Mouse (Mus musculus) spleen, adult 2 months (tissue): ENCODE data around the gene Arid1b. TPM values are rescaled to one million over a fixed set of nuclear protein-coding genes. Genes with fewer than 3 reads are reported as not detected.

Source experiments
- DNase-seq, 2 experiments: peaks; one replicate each; pipeline versions ENCODE4 v3.0.0 to v3.0.0-alpha.2; 2012 to 2021; ENCODE audit warnings: low spot score in 2 of 2, low read depth in 1 of 2
- H3K27ac ChIP-seq: fragments of 200-500 bp; 2 replicates; pipeline ENCODE4 v1.5.1; 2012; ENCODE audit warnings: low read length, inconsistent platforms; ENCODE audit not compliant: insufficient read depth
- H3K27me3 ChIP-seq: fragments of 200-500 bp; 2 replicates; pipeline ENCODE4 v1.6.1; 2012; ENCODE audit warnings: mild to moderate bottlenecking, moderate library complexity, low read length, inconsistent platforms; ENCODE audit not compliant: control insufficient read depth, insufficient read depth
- H3K36me3 ChIP-seq: fragments of 200-500 bp; 2 replicates; pipeline ENCODE4 v1.6.1; 2012; ENCODE audit warnings: mild to moderate bottlenecking, low read length, inconsistent platforms; ENCODE audit not compliant: control insufficient read depth, insufficient read depth
- H3K4me1 ChIP-seq: fragments of 200-500 bp; 2 replicates; pipeline ENCODE4 v1.6.1; 2011; ENCODE audit warnings: inconsistent platforms; ENCODE audit not compliant: control insufficient read depth, insufficient read depth, insufficient read length
- H3K4me3 ChIP-seq: fragments of 200-500 bp; 2 replicates; pipeline ENCODE4 v1.5.1; 2011; ENCODE audit warnings: mild to moderate bottlenecking, inconsistent platforms; ENCODE audit not compliant: insufficient read depth, insufficient read length; ENCODE audit errors: extremely low read depth
- CTCF ChIP-seq: fragments of 200-500 bp; IDR thresholded peaks from 2 replicates; pipeline ENCODE4 v1.5.1; 2011; ENCODE audit warnings: mild to moderate bottlenecking, inconsistent platforms; ENCODE audit not compliant: insufficient read depth, insufficient read length, insufficient replicate concordance; ENCODE audit errors: extremely low read depth
- POLR2A ChIP-seq: fragments of 200-500 bp; IDR thresholded peaks from 2 replicates; pipeline ENCODE4 v1.6.1; 2011; ENCODE audit warnings: low read depth, low read length, inconsistent platforms
- WGBS: fragments of 180-500 bp; shearing (Covaris S2); methylation state at CpG from one replicate; pipeline ENCODE4 v1.1.7; 2018; 5-methylcytosine and 5-hydroxymethylcytosine counted together
- polyA plus RNA-seq: library from polyadenylated mRNA; depleted of rRNA; stranded (reverse); fragments of >200 nt; gene quantifications from 2 replicates; pipeline ENCODE4 v1.2.3, GENCODE M21; 2012

Arid1b gene
- polyA plus RNA-seq, 1 experiment = 53.5 TPM

- Histone ChIP-seq H3K27ac (no peak overlapping the region), H3K4me3 (peak overlapping the region; percentile 11; the same call in 1 of the 2 replicates), H3K4me1 (peaks cover 15% of the 10 kb centered on the region; the same call in 1 of the 2 replicates), H3K27me3 (no peaks in the 10 kb centered on the region), H3K36me3 (no peaks in the 10 kb centered on the region)
- DNase-seq = no peak
- 55% methylated on average over 15 of the region's 15 CpGs for WGBS
- TF ChIP-seq CTCF (no peak), POLR2A (no peak)
Measured at GRCm38 (mm10) chr17:5165201-5165825, 171.2 kb downstream of the Arid1b start.

GRCm38 (mm10) chr17:5166175-5166574, 172.0 kb downstream of the Arid1b start:
- 81% methylated on average over 4 of the region's 4 CpGs for WGBS
- H3K4me3 ChIP-seq = no peak overlapping the region
- H3K4me1 ChIP-seq = peaks cover 15% of the 10 kb centered on the region; the same call in 1 of the 2 replicates
- H3K36me3 ChIP-seq = no peaks in the 10 kb centered on the region
- no peak overlapping the region for H3K27ac ChIP-seq
- no peak for DNase-seq
- no peak for TF ChIP-seq CTCF
- TF ChIP-seq POLR2A = no peak
- H3K27me3 ChIP-seq = no peaks in the 10 kb centered on the region

GRCm38 (mm10) chr17:5168046-5168445, 173.9 kb downstream of the Arid1b start:
- no peak for DNase-seq
- Histone ChIP-seq H3K36me3 (no peaks in the 10 kb centered on the region), H3K27me3 (no peaks in the 10 kb centered on the region), H3K4me3 (no peak overlapping the region), H3K4me1 (peaks cover 26% of the 10 kb centered on the region; the same call in 1 of the 2 replicates), H3K27ac (no peak overlapping the region)
- 64% methylated on average over 7 of the region's 7 CpGs for WGBS
- TF ChIP-seq POLR2A (no peak), CTCF (no peak)

- Histone ChIP-seq H3K27me3 (no peaks in the 10 kb centered on the region), H3K4me3 (no peak overlapping the region), H3K27ac (no peak overlapping the region), H3K36me3 (no peaks in the 10 kb centered on the region), H3K4me1 (peaks cover 28% of the 10 kb centered on the region; the same call in 1 of the 2 replicates)
- TF ChIP-seq POLR2A (no peak), CTCF (no peak)
- no peak for DNase-seq
- WGBS = 73% methylated on average over 7 of the region's 7 CpGs
Measured at GRCm38 (mm10) chr17:5168640-5169039, 174.5 kb downstream of the Arid1b start.

GRCm38 (mm10) chr17:5170321-5170720, 176.2 kb downstream of the Arid1b start:
- Histone ChIP-seq H3K27ac (no peak overlapping the region), H3K27me3 (no peaks in the 10 kb centered on the region), H3K4me3 (no peak overlapping the region), H3K4me1 (peaks cover 25% of the 10 kb centered on the region; the same call in 1 of the 2 replicates), H3K36me3 (no peaks in the 10 kb centered on the region)
- DNase-seq = no peak
- WGBS = 92% methylated on average over 12 of the region's 12 CpGs
- no peak for TF ChIP-seq POLR2A
- TF ChIP-seq CTCF = no peak

- H3K27me3 ChIP-seq = no peaks in the 10 kb centered on the region
- TF ChIP-seq CTCF (no peak), POLR2A (no peak)
- no peak overlapping the region for H3K4me3 ChIP-seq
- no peaks in the 10 kb centered on the region for H3K36me3 ChIP-seq
- WGBS = 87% methylated on average over 5 of the region's 5 CpGs
- H3K4me1 ChIP-seq = peaks cover 21% of the 10 kb centered on the region; the same call in 1 of the 2 replicates
- no peak overlapping the region for H3K27ac ChIP-seq
- no peak for DNase-seq
Measured at GRCm38 (mm10) chr17:5171467-5171866, 177.3 kb downstream of the Arid1b start.

GRCm38 (mm10) chr17:5174426-5175020, 180.4 kb downstream of the Arid1b start:
- H3K27ac ChIP-seq = no peak overlapping the region
- no peaks in the 10 kb centered on the region for H3K36me3 ChIP-seq
- TF ChIP-seq CTCF (no peak), POLR2A (no peak)
- no peaks in the 10 kb centered on the region for H3K27me3 ChIP-seq
- 67% methylated on average over 6 of the region's 6 CpGs for WGBS
- DNase-seq = no peak
- H3K4me1 ChIP-seq = peaks cover 24% of the 10 kb centered on the region; the same call in 1 of the 2 replicates
- no peak overlapping the region for H3K4me3 ChIP-seq
